Mouse (Mus musculus): ENCODE data around the gene 1810062G17Rik. TPM values are rescaled to one million over a fixed set of nuclear protein-coding genes. Genes with fewer than 3 reads are reported as not detected.

1810062G17Rik gene
- total and polyA plus RNA-seq, 2 experiments from 2014 or later = 0.23 TPM; not detected in 1

DNA sequence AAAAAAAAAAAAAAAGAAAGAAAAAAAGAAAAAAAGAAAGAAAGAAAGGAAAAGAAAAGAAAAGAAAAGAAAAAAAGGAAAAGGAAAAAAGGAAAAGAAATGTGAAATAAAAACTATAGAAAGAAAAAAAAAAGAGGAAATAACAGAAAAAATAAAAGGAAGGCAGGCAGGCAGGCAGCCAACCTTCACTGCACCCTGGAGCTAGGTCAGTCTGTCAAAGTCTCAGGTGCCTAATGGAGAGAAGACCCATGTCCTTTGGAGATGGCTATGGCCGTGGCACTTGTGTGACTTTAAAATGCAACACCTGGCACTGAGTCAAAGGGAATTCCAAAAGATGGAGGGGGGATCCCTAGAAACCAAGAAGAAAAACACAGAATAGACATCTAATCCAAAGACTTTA lies 12.6 kb downstream of the 1810062G17Rik start:
- H3K27ac ChIP-seq (ENCODE audit: low read depth, low read length) = no peak overlapping the region
- no peak for DNase-seq (ENCODE audit: low spot score)
- H3K4me3 ChIP-seq (ENCODE audit: low read depth, low read length) = no peak overlapping the region
- H3K4me2 ChIP-seq (ENCODE audit: low read depth, low read length, poor library complexity, severe bottlenecking) = no peak overlapping the region
- no peaks in the 10 kb centered on the region for H3K36me3 ChIP-seq (ENCODE audit: insufficient read depth, low read length)
- no peaks in the 10 kb centered on the region for H3K27me3 ChIP-seq (ENCODE audit: insufficient read depth, low read length)
- no peak for ATAC-seq (ENCODE audit: low FRiP score)
- no peak for TF ChIP-seq CTCF (IDR thresholded peaks at IDR 0.05)
- H3K9ac ChIP-seq (replicated peaks; ENCODE audit: low read length, poor library complexity, severe bottlenecking) = no peak overlapping the region
- H3K4me1 ChIP-seq (ENCODE audit: insufficient read depth, low read length) = no peaks in the 10 kb centered on the region
- WGBS = 71% methylated on average over 1 of the region's 1 CpGs
- no peaks in the 10 kb centered on the region for H3K9me3 ChIP-seq (ENCODE audit: low read length)

DNA sequence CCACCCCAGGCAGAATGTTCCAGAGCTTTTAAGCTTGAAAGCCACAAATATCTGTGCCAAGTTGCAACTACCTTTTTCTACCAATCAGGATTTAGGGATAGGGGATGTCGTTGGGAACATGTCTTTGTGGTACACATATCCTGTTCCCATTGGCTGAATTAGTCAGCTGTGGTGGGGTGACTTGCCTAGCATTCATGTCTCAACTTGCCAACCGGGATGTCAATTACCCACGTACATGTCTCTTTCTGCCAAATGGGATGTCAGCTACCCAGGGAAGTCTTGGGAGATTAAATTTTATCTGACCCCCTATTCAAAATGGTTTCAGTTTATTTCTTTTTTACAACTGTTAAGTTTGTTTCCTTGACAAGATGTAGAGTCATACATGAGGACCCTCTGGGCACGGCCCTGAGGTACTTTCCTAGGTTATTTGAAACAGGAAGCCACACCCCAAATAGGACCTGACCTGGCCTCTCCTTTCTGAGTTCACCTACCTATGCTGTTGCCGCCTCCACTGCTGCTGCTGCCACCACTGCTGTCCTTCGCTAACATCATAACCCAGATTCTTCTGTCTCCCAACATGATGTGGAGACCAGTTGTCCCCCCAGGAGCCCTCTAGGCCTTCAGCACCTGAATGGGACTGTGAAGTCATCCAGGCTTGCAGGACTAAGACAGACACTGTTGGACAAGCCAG lies 13.3 kb downstream of the 1810062G17Rik start:
- no peak for ATAC-seq (ENCODE audit: low FRiP score)
- DNase-seq (ENCODE audit: low spot score) = no peak
- H3K9me3 ChIP-seq (ENCODE audit: low read length) = no peaks in the 10 kb centered on the region
- H3K4me2 ChIP-seq (ENCODE audit: low read depth, low read length, poor library complexity, severe bottlenecking) = no peak overlapping the region
- no peaks in the 10 kb centered on the region for H3K36me3 ChIP-seq (ENCODE audit: insufficient read depth, low read length)
- 80% methylated on average over 6 of the region's 6 CpGs for WGBS
- H3K27ac ChIP-seq (ENCODE audit: low read depth, low read length) = no peak overlapping the region
- TF ChIP-seq CTCF (IDR thresholded peaks at IDR 0.05) = no peak
- H3K9ac ChIP-seq (replicated peaks; ENCODE audit: low read length, poor library complexity, severe bottlenecking) = no peak overlapping the region
- H3K4me3 ChIP-seq (ENCODE audit: low read depth, low read length) = no peak overlapping the region
- no peaks in the 10 kb centered on the region for H3K27me3 ChIP-seq (ENCODE audit: insufficient read depth, low read length)
- H3K4me1 ChIP-seq (ENCODE audit: insufficient read depth, low read length) = no peaks in the 10 kb centered on the region

DNA sequence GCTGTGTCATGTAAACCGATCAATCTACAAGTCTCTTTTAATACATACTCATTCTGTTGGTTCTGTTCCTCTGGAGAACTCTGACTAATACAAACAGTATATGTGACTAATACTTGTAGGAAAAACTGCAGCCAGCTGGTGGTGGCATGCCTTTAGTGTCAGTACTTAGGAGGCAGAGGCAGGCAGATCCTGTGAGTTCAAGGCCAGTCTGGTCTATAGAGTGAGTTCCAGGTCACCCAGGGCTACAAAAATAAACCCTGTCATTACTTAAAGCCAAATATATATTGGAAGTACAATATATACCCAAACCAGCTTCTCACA lies 13.8 kb downstream of the 1810062G17Rik start:
- no peak for ATAC-seq (ENCODE audit: low FRiP score)

DNA sequence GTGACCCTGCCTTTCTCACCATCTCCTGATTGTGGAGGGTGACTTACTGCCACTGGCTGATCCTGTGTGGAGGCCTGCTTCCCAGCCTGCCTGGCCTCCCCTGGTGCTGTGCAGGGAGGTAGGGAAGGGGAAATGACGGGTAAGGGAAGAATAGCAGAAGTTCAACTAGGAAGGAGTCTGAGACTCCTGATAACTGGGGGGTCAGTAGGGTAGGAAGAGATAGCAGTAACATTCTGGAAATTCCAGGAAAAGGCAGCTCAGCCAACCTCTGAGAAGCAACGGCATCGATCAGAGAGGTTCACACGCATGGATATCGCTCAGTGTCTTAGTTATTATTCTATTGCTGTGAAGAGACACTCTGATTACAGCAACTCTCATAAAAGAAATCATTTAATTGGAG lies 15.8 kb downstream of the 1810062G17Rik start:
- no peaks in the 10 kb centered on the region for H3K9me3 ChIP-seq (ENCODE audit: low read length)
- H3K27me3 ChIP-seq (ENCODE audit: insufficient read depth, low read length) = no peaks in the 10 kb centered on the region
- H3K4me2 ChIP-seq (ENCODE audit: low read depth, low read length, poor library complexity, severe bottlenecking) = no peak overlapping the region
- DNase-seq (ENCODE audit: low spot score) (no peak), ATAC-seq (ENCODE audit: low FRiP score) (no peak)
- 95% methylated on average over 5 of the region's 5 CpGs for WGBS
- no peak for TF ChIP-seq CTCF (IDR thresholded peaks at IDR 0.05)
- H3K27ac ChIP-seq (ENCODE audit: low read depth, low read length) = no peak overlapping the region
- no peaks in the 10 kb centered on the region for H3K4me1 ChIP-seq (ENCODE audit: insufficient read depth, low read length)
- H3K36me3 ChIP-seq (ENCODE audit: insufficient read depth, low read length) = no peaks in the 10 kb centered on the region
- no peak overlapping the region for H3K4me3 ChIP-seq (ENCODE audit: low read depth, low read length)
- H3K9ac ChIP-seq (replicated peaks; ENCODE audit: low read length, poor library complexity, severe bottlenecking) = no peak overlapping the region

More for the DNA sequence above, 13.8 kb downstream of the 1810062G17Rik start:
- no peak overlapping the region for H3K9ac ChIP-seq (replicated peaks; ENCODE audit: low read length, poor library complexity, severe bottlenecking)
- no peaks in the 10 kb centered on the region for H3K36me3 ChIP-seq (ENCODE audit: insufficient read depth, low read length)
- TF ChIP-seq CTCF (IDR thresholded peaks at IDR 0.05) = no peak
- DNase-seq (ENCODE audit: low spot score) = no peak
- H3K4me2 ChIP-seq (ENCODE audit: low read depth, low read length, poor library complexity, severe bottlenecking) = no peak overlapping the region
- no peak overlapping the region for H3K4me3 ChIP-seq (ENCODE audit: low read depth, low read length)
- H3K27ac ChIP-seq (ENCODE audit: low read depth, low read length) = no peak overlapping the region
- H3K27me3 ChIP-seq (ENCODE audit: insufficient read depth, low read length) = no peaks in the 10 kb centered on the region
- no peaks in the 10 kb centered on the region for H3K4me1 ChIP-seq (ENCODE audit: insufficient read depth, low read length)
- WGBS = 100% methylated on average over 1 of the region's 1 CpGs
- no peaks in the 10 kb centered on the region for H3K9me3 ChIP-seq (ENCODE audit: low read length)

DNA sequence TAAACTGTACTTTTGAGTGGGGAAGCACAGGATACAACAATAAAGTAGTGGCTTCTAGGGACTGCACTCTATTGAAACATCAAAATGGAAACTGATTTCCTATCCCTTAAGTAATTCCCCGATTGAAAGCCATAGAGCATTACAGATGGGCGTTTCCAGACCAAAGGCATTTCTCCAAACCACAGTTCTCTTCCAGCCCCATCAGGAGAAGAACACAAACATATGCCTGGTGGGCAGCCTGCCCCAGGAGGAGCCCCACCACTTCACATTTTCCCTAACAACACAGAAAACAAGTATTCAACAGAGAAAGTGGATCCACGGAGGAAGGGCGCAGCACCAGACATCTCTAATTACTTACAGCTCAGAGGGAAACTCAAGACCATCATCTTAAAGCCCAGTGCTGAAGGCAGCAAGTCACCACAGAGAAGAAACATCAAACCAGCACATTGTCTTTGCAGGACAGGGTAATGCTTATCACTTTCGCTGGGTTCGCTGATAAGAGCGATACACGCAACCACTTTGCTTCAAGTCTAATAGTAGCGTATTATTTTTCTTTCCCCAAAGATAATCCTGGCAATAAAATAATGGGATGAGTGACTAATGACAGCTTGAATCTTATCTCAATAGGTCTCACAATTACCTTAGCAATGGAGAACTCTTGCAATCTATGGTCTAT lies 17.1 kb downstream of the 1810062G17Rik start:
- H3K27ac ChIP-seq (ENCODE audit: low read depth, low read length) = no peak overlapping the region
- no peaks in the 10 kb centered on the region for H3K9me3 ChIP-seq (ENCODE audit: low read length)
- no peaks in the 10 kb centered on the region for H3K36me3 ChIP-seq (ENCODE audit: insufficient read depth, low read length)
- no peaks in the 10 kb centered on the region for H3K27me3 ChIP-seq (ENCODE audit: insufficient read depth, low read length)
- TF ChIP-seq CTCF (IDR thresholded peaks at IDR 0.05) = no peak
- 84% methylated on average over 9 of the region's 9 CpGs for WGBS
- H3K4me3 ChIP-seq (ENCODE audit: low read depth, low read length) = no peak overlapping the region
- ATAC-seq (ENCODE audit: low FRiP score) = no peak
- no peak overlapping the region for H3K9ac ChIP-seq (replicated peaks; ENCODE audit: low read length, poor library complexity, severe bottlenecking)
- DNase-seq (ENCODE audit: low spot score) = no peak
- H3K4me1 ChIP-seq (ENCODE audit: insufficient read depth, low read length) = no peaks in the 10 kb centered on the region
- no peak overlapping the region for H3K4me2 ChIP-seq (ENCODE audit: low read depth, low read length, poor library complexity, severe bottlenecking)

DNA sequence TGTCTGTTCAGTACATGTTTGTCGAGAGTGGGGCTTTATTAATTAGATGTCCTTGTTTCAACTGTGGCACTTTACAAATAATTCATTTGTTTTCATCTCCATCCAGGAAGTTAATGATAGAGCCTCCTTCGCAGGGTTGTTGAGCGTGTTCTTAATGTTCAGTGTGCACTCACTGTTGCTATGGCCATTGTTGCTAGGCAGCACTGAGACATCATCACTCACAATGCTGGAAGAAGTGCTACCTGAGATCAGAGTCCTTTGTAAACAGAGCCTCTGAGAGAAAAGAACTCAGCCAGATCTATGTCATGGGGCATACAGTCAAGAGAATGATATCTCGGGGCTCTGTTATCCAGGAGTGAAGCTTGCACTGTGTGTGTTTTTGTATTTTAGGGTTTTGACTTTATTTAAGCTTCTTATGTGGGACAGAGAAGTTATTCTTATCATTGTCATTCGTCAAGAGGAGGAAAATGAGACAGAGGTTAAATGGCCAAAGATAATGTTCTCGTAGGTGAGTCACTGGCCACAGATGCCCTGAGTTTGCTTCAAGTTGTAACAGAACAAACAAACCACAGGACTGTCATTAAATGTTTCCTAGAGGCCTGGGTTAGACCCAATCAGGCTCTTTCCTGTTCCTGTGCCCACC lies 18.0 kb downstream of the 1810062G17Rik start:
- Histone ChIP-seq H3K27ac (ENCODE audit: low read depth, low read length) (no peak overlapping the region), H3K4me3 (ENCODE audit: low read depth, low read length) (no peak overlapping the region), H3K4me2 (ENCODE audit: low read depth, low read length, poor library complexity, severe bottlenecking) (no peak overlapping the region), H3K4me1 (ENCODE audit: insufficient read depth, low read length) (no peaks in the 10 kb centered on the region), H3K36me3 (ENCODE audit: insufficient read depth, low read length) (no peaks in the 10 kb centered on the region), H3K27me3 (ENCODE audit: insufficient read depth, low read length) (no peaks in the 10 kb centered on the region), H3K9me3 (ENCODE audit: low read length) (no peaks in the 10 kb centered on the region), H3K9ac (replicated peaks; ENCODE audit: low read length, poor library complexity, severe bottlenecking) (no peak overlapping the region)
- no peak for TF ChIP-seq CTCF (IDR thresholded peaks at IDR 0.05)
- WGBS = 54% methylated on average over 6 of the region's 6 CpGs
- DNase-seq (ENCODE audit: low spot score) (peak; percentile 47), ATAC-seq (ENCODE audit: low FRiP score) (peak; percentile 25; the same call in 1 of the 2 replicates)

All from midbrain, postnatal 0 days (tissue).